Mouse (Mus musculus): Measurements from ENCODE around the gene Dennd2a.
"Not testable (repeated sequence)": the region's sequence is repeated elsewhere in the genome, so short reads cannot be mapped to it uniquely, and the experiment has no call there.

The Dennd2a gene

GRCm38 (mm10) chr6:39419851-39420721, 137.6 kb downstream of the Dennd2a start, which contains the start of gene Mkrn1:
TSS of gene Mkrn1 (minus strand) at chr6:39420462.
- peak; percentile 93 for DNase-seq (ENCODE audit: low read depth, low spot score)

GRCm38 (mm10) chr6:39419386-39419850, 138.2 kb downstream of the Dennd2a start:
- no peak for DNase-seq (ENCODE audit: low read depth, low spot score)

- DNase-seq (ENCODE audit: low read depth, low spot score), result not testable (repeated sequence)
These were observed 141.0 kb downstream of the Dennd2a start for GRCm38 (mm10) chr6:39416654-39417053.

- peak; percentile 68 for DNase-seq (ENCODE audit: low read depth, low spot score)
These were observed 141.9 kb downstream of the Dennd2a start for GRCm38 (mm10) chr6:39415762-39416161.

GRCm38 (mm10) chr6:39414106-39414505, 143.6 kb downstream of the Dennd2a start:
- no peak for DNase-seq (ENCODE audit: low read depth, low spot score)
